Mouse (Mus musculus) stomach, embryonic 16.5 days (tissue): ENCODE measurements around the gene Pltp. TPM values are rescaled to one million over a fixed set of nuclear protein-coding genes. Genes with fewer than 3 reads are reported as not detected.

ENCODE experiments used
- ATAC-seq: fragments of 200-750 bp; cut with Nextera tagmentation; 2 replicates; pipeline ENCODE4 v1.8.0; 2017; ENCODE audit warnings: moderate number of reproducible peaks, moderate TSS enrichment; ENCODE audit not compliant: insufficient read depth, low FRiP score
- H3K27ac ChIP-seq: fragments of 300-500 bp; sonication (generic); 2 replicates; pipeline ENCODE4 v1.5.1; 2014; ENCODE audit warnings: low read length
- H3K27me3 ChIP-seq: fragments of 300-500 bp; sonication (generic); 2 replicates; pipeline ENCODE4 v1.6.1; 2014; ENCODE audit warnings: low read length, control low read depth, mixed read lengths; ENCODE audit not compliant: control insufficient read depth, insufficient read depth
- H3K36me3 ChIP-seq: fragments of 300-500 bp; sonication (generic); 2 replicates; pipeline ENCODE4 v1.6.1; 2014; ENCODE audit warnings: low read length; ENCODE audit not compliant: control insufficient read depth, insufficient read depth
- H3K4me1 ChIP-seq: fragments of 300-500 bp; sonication (generic); 2 replicates; pipeline ENCODE4 v1.6.1; 2014; ENCODE audit warnings: low read length, control low read depth, mixed read lengths; ENCODE audit not compliant: control insufficient read depth, insufficient read depth
- H3K4me2 ChIP-seq: fragments of 300-500 bp; sonication (generic); 2 replicates; pipeline ENCODE4 v1.6.1; 2014; ENCODE audit warnings: low read depth, low read length, mixed read lengths
- H3K4me3 ChIP-seq: fragments of 300-500 bp; sonication (generic); replicated peaks from 2 replicates; pipeline ENCODE4 v1.5.1; 2014; ENCODE audit warnings: mild to moderate bottlenecking, low read length
- H3K9ac ChIP-seq: fragments of 300-500 bp; sonication (generic); 2 replicates; pipeline ENCODE4 v1.6.1; 2014; ENCODE audit warnings: low read length
- H3K9me3 ChIP-seq: fragments of 300-500 bp; sonication (generic); replicated peaks from 2 replicates; pipeline ENCODE4 v1.6.1; 2016; ENCODE audit warnings: low read length, control low read depth; ENCODE audit not compliant: control insufficient read depth
- WGBS: fragments of 180-500 bp; shearing (Covaris S2); extraction: QIAGEN DNeasy Blood & Tissue Kit; methylation state at CpG from one replicate; pipeline ENCODE4 v1.1.7; 2014; 5-methylcytosine and 5-hydroxymethylcytosine counted together
- polyA plus RNA-seq: library from polyadenylated mRNA; unstranded; fragments of >200 nt; fragmentation: Nextera tagmentation; extraction: Ambion mirVana; gene quantifications from 2 replicates; pipeline ENCODE4 v1.2.1, GENCODE M21; 2015

Gene Pltp
- polyA plus RNA-seq, 1 experiment from 2014 or later, result 60.1 TPM

DNA sequence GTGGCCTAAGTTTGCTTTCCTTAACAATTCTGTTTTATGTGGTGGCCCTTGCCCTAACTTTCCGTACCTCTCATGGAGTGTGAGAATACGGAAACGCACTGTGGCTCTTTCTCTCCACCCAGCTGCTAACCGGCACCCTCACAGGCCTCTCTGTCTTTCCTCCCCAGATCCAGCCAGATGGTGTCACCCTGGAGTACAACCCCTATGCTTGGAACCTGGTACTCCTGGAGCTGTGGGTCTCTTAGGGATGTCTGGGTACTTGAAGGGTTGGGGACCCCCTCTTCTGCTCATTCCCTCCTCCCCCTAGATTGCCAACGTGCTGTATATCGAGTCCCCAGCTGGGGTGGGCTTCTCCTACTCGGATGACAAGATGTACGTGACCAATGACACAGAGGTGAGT lies 23.0 kb downstream of the Pltp start:
- WGBS, result 40% methylated on average over 8 of the region's 8 CpGs
- H3K4me3 ChIP-seq, result peak overlapping the region; percentile 67
- no peak for ATAC-seq
- H3K9me3 ChIP-seq, result no peaks in the 10 kb centered on the region
- H3K36me3 ChIP-seq, result 0 out of 2 replicates have a peak, but pooled peaks cover 5% of the 10 kb centered on the region
- peak overlapping the region; percentile 75 for H3K4me2 ChIP-seq
- H3K27me3 ChIP-seq, result no peaks in the 10 kb centered on the region
- H3K27ac ChIP-seq, result peak overlapping the region; percentile 91; the same call in 1 of the 2 replicates
- H3K9ac ChIP-seq, result peak overlapping the region; percentile 87
- H3K4me1 ChIP-seq, result peaks cover 8% of the 10 kb centered on the region; the same call in 1 of the 2 replicates

DNA sequence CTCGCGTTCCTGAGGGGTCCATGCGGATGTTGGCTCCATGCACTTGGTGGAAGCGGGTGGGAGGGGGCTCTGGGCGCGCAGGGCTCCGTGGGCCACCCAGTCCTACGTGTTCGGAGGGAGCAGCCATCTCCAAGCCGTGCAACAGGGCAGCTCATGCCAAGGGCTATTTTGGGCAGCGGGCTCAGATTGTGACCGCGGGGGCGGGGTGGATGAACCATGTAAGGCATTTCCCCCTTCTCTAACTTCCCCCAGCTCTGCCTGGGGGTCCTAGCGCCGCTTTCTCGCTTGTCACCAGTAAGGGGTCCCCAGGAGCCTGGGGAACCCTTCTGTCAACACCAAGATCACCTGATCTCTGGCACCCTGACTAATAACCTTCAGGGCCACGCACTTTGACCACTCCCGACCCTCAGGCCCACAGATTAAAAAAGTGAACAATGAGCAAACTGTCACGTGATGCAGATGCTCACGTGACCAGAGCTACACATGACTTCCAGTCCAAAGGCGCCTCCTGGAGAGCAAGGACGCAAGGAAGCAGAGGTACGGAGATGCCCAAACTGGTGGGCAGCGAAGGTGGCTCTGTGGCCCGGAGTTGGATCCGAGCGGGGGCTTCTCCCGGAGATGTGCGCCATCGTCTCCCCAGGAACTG lies 24.1 kb downstream of the Pltp start, which contains the start of gene Neurl2:
Neurl2 (minus strand) TSS at position 143 of the 646 bp plus-strand sequence.
- Histone ChIP-seq H3K9ac (peak within 1 kb of the TSS; percentile 87), H3K9me3 (no peaks in the 10 kb centered on the region), H3K4me3 (peak within 1 kb of the TSS; percentile 67), H3K4me1 (peaks cover 8% of the 10 kb centered on the region; the same call in 1 of the 2 replicates), H3K27ac (peak within 1 kb of the TSS; percentile 91), H3K36me3 (0 out of 2 replicates have a peak, but pooled peaks cover 1% of the 10 kb centered on the region), H3K27me3 (no peaks in the 10 kb centered on the region), H3K4me2 (peak within 1 kb of the TSS; percentile 75)
- ATAC-seq, result peak; percentile 65
- under 1% methylated on average over 31 of the region's 31 CpGs for WGBS

DNA sequence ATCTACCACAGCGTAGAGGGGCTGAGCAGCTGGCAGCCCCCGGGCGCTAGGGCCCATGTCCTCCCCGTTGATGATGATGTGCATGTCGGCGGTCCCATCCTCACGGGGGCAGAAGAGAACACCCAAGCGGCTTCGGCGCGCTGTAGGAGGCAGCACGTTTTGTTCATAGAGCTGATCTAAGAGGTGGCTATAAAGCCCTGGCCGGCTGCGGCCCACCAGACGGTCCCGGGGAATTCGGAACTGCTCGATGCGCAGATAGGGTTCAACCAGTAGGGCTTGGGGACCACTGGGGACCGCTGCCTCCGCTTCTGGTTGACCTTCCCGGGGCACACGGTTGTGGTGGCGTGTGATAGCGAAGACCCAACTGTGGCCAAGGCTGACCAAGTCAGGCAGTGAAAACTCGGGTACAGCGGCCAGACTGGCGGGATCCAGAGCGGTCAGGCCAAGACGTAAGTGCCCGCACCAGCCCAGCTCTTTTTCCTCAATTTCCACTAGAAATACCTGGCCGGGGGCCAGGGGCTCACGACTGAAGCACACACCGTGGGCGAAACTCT lies 24.7 kb downstream of the Pltp start, which contains the start of gene Ctsa:
Ctsa (plus strand) TSS at position 126 of the 554 bp plus-strand sequence.
- peak within 1 kb of the TSS; percentile 75 for H3K4me2 ChIP-seq
- peaks cover 8% of the 10 kb centered on the region; the same call in 1 of the 2 replicates for H3K4me1 ChIP-seq
- H3K9me3 ChIP-seq, result no peaks in the 10 kb centered on the region
- ATAC-seq, result peak; percentile 75
- 1% methylated on average over 35 of the region's 35 CpGs for WGBS
- peak within 1 kb of the TSS; percentile 87 for H3K9ac ChIP-seq
- H3K27ac ChIP-seq, result peak within 1 kb of the TSS; percentile 91
- H3K36me3 ChIP-seq, result no peaks in the 10 kb centered on the region
- no peaks in the 10 kb centered on the region for H3K27me3 ChIP-seq
- H3K4me3 ChIP-seq, result peak within 1 kb of the TSS; percentile 67

DNA sequence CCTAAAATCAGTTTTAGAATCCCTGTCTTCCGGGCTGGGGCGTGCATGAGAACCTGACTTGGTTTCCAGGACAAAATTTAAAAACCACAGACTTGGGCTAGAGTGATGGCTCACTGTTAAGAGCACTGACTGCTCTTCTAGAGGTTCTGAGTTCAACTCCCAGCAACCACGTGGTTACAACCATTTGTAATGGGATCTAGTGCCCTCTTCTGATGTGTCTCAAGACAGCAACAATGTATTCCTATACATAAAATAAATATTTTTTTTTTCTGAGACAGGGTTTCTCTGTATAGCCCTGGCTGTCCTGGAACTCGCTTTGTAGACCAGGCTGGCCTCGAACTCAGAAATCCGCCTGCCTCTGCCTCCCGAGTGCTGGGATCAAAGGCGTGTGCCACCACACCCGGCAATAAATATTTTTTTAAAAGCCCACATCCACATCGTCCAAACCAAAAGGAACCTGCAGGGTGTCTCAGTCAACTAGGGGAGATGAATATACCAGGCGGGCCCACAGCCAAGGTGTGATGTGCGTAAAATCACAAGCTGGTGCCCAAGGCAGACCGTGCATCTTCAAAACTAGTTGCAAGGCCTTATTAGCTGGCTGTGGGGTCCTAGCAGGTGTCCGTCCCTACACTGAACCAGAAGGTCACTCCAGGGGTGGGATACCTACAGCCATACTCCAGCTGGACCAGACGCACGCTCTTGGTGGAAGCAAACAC lies 25.3 kb downstream of the Pltp start:
- peak overlapping the region; percentile 91 for H3K27ac ChIP-seq
- peak overlapping the region; percentile 87 for H3K9ac ChIP-seq
- H3K4me3 ChIP-seq, result peak overlapping the region; percentile 67
- WGBS, result 54% methylated on average over 16 of the region's 16 CpGs
- no peaks in the 10 kb centered on the region for H3K27me3 ChIP-seq
- ATAC-seq, result no peak
- no peaks in the 10 kb centered on the region for H3K9me3 ChIP-seq
- H3K4me2 ChIP-seq, result peak overlapping the region; percentile 75
- H3K36me3 ChIP-seq, result no peaks in the 10 kb centered on the region
- H3K4me1 ChIP-seq, result peaks cover 8% of the 10 kb centered on the region; the same call in 1 of the 2 replicates

DNA sequence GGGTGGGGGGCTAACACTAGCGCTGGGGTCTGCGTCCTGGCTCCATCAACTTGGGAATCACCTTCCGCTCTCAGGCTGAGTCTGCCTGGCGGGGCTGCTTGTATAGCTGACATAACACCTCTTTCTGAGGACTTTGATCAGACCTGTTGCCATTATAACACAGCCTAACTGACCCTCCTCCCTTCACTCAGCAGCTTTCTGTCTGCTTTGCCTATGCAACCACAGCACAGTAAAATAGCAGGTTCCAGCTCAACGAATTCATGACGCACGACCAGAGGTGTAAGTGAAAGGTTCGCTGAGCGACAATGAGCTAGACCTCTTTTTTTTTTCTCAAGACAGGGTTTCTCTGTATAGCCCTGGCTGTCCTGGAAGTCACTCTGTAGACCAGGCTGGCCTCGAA lies 26.5 kb downstream of the Pltp start:
- no peaks in the 10 kb centered on the region for H3K27me3 ChIP-seq
- H3K4me3 ChIP-seq, result no peak overlapping the region
- no peak overlapping the region for H3K27ac ChIP-seq
- WGBS, result 88% methylated on average over 10 of the region's 10 CpGs
- no peak overlapping the region for H3K9ac ChIP-seq
- no peaks in the 10 kb centered on the region for H3K36me3 ChIP-seq
- H3K9me3 ChIP-seq, result no peaks in the 10 kb centered on the region
- peaks cover 8% of the 10 kb centered on the region; the same call in 1 of the 2 replicates for H3K4me1 ChIP-seq
- no peak for ATAC-seq
- no peak overlapping the region for H3K4me2 ChIP-seq

DNA sequence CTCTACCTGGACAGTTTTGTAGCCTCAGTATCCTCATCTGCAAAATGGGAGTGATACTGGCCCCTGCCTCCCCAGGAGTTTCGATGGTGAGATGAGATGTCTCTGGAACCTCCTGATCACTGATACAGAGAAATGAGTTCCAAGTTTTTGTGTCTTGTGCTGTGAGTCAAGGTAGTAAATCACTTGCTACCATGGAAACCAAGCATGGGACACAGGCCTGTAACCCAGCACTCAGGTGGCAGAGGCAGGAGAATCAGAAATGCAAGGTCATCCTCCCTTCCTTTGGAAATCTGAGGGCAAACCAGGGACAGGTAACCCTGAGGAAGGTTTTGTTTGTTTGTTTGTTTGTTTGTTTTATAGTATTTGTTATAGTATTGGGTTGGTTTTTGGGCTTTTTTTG lies 28.4 kb downstream of the Pltp start:
- H3K4me3 ChIP-seq, result no peak overlapping the region
- WGBS, result 93% methylated on average over 1 of the region's 1 CpGs
- no peak for ATAC-seq

DNA sequence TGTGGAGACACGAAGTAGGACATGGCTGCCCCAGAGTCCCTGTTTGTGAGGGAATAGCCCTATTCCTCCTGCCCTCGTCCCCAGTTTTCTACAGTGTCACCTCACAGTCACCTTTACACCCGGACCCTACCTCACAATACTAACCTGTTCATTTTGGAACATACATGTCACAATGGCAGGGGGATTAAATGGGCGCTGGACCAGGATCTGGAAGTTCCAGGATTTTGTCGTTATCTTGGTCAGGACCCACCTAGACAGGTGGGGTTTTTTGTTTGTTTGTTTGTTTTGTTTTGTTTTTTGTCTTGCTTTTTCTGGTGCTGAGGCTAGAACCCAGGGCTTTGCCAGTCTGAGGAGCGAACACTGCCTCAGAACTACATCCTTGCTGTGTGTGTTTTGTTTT lies 29.1 kb downstream of the Pltp start, which contains the start of gene Spata25:
Spata25 (minus strand) TSS at position 101 of the 400 bp plus-strand sequence.
- Histone ChIP-seq H3K4me3 (no peak within 1 kb of the TSS), H3K9me3 (no peaks in the 10 kb centered on the region), H3K36me3 (0 out of 2 replicates have a peak, but pooled peaks cover 5% of the 10 kb centered on the region), H3K27me3 (no peaks in the 10 kb centered on the region), H3K9ac (no peak within 1 kb of the TSS), H3K4me1 (0 out of 2 replicates have a peak, but pooled peaks cover 5% of the 10 kb centered on the region), H3K4me2 (no peak within 1 kb of the TSS), H3K27ac (no peak within 1 kb of the TSS)
- WGBS, result 84% methylated on average over 6 of the region's 6 CpGs
- ATAC-seq, result no peak

More for the DNA sequence above, 28.4 kb downstream of the Pltp start:
- no peaks in the 10 kb centered on the region for H3K27me3 ChIP-seq
- H3K9me3 ChIP-seq, result no peaks in the 10 kb centered on the region
- H3K36me3 ChIP-seq, result 0 out of 2 replicates have a peak, but pooled peaks cover 5% of the 10 kb centered on the region
- no peak overlapping the region for H3K27ac ChIP-seq
- no peak overlapping the region for H3K9ac ChIP-seq
- peaks cover under 1% of the 10 kb centered on the region; the same call in 1 of the 2 replicates for H3K4me1 ChIP-seq
- no peak overlapping the region for H3K4me2 ChIP-seq

DNA sequence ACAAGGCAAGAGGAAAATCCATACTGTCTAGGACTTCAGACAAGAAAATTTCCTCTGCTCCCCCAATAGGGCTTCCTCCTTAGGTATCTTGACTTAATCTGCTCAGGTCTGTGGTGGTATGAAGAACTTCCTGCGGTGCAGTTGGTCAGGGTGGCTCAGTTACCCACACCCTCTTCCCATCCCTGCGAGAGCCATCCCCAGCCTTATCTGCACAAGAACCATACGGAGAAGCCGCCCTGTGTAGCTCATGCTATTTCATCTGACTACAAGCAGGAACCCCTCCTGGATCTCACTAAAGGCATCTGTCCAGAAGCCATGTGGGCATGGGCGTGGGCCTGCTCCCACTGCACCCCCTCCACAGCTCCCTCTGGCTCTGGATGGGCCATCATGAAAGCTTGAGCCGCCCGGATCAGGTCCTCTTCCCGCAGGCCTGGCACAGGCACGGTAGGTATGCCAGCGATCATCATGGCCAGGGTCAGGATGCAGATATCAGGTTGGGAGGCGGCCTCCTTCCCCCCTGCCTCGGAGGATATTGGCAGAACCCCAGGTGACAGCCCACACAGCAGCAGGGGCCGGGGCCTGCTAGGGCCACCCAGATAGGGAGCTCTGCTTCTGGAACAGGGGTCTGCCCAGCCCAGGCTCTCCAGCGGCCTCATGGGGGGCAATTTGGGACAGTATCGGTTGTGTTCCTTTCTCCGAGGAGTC lies 30.2 kb downstream of the Pltp start:
- Histone ChIP-seq H3K9ac (no peak overlapping the region), H3K4me1 (0 out of 2 replicates have a peak, but pooled peaks cover 6% of the 10 kb centered on the region), H3K4me2 (no peak overlapping the region), H3K36me3 (0 out of 2 replicates have a peak, but pooled peaks cover 5% of the 10 kb centered on the region), H3K27ac (no peak overlapping the region), H3K9me3 (no peaks in the 10 kb centered on the region), H3K4me3 (no peak overlapping the region), H3K27me3 (no peaks in the 10 kb centered on the region)
- 82% methylated on average over 16 of the region's 16 CpGs for WGBS
- ATAC-seq, result no peak
